Mouse (Mus musculus): ENCODE measurements around the gene Evi5. TPM values are rescaled to one million over a fixed set of nuclear protein-coding genes. Genes with fewer than 3 reads are reported as not detected.
"Not testable (repeated sequence)": the region's sequence is repeated elsewhere in the genome, so short reads cannot be mapped to it uniquely, and the experiment has no call there.

Gene Evi5
- polyA plus RNA-seq, 1 experiment: 15.9 TPM

GRCm38 (mm10) chr5:107891515-107891914, 16.6 kb upstream of the Evi5 start:
- not testable (repeated sequence) for H3K4me1 ChIP-seq (ENCODE audit: control insufficient read depth, insufficient read depth, insufficient read length, low read length); H3K27ac ChIP-seq (replicated peaks; ENCODE audit: low read depth, low read length); H3K4me3 ChIP-seq (ENCODE audit: insufficient read depth, low read depth, low read length)

GRCm38 (mm10) chr5:107889994-107890888, 15.3 kb upstream of the Evi5 start:
- H3K27ac ChIP-seq (replicated peaks; ENCODE audit: low read depth, low read length): no peak overlapping the region
- no peaks in the 10 kb centered on the region for H3K4me1 ChIP-seq (ENCODE audit: control insufficient read depth, insufficient read depth, insufficient read length, low read length)
- H3K4me3 ChIP-seq (ENCODE audit: insufficient read depth, low read depth, low read length): no peak overlapping the region

- no peak overlapping the region for H3K4me3 ChIP-seq (ENCODE audit: insufficient read depth, low read depth, low read length)
- H3K27ac ChIP-seq (replicated peaks; ENCODE audit: low read depth, low read length): no peak overlapping the region
- no peaks in the 10 kb centered on the region for H3K4me1 ChIP-seq (ENCODE audit: control insufficient read depth, insufficient read depth, insufficient read length, low read length)
These were observed 5.8 kb upstream of the Evi5 start for GRCm38 (mm10) chr5:107880710-107881109.

- Histone ChIP-seq H3K27ac (replicated peaks; ENCODE audit: low read depth, low read length) (no peak overlapping the region), H3K4me3 (ENCODE audit: insufficient read depth, low read depth, low read length) (no peak overlapping the region), H3K4me1 (ENCODE audit: control insufficient read depth, insufficient read depth, insufficient read length, low read length) (no peaks in the 10 kb centered on the region)
These were observed 2.1 kb upstream of the Evi5 start for GRCm38 (mm10) chr5:107877053-107877452.

GRCm38 (mm10) chr5:107875261-107875611, 329 bp upstream of the Evi5 start:
- no peak overlapping the region for H3K4me3 ChIP-seq (ENCODE audit: insufficient read depth, low read depth, low read length)
- no peak overlapping the region for H3K27ac ChIP-seq (replicated peaks; ENCODE audit: low read depth, low read length)
- H3K4me1 ChIP-seq (ENCODE audit: control insufficient read depth, insufficient read depth, insufficient read length, low read length): no peaks in the 10 kb centered on the region

- no peak overlapping the region for H3K27ac ChIP-seq (replicated peaks; ENCODE audit: low read depth, low read length)
These were observed 1.0 kb downstream of the Evi5 start for GRCm38 (mm10) chr5:107873886-107874302.

GRCm38 (mm10) chr5:107873330-107873729, 1.6 kb downstream of the Evi5 start:
- H3K4me1 ChIP-seq (ENCODE audit: control insufficient read depth, insufficient read depth, insufficient read length, low read length): no peaks in the 10 kb centered on the region
- no peak overlapping the region for H3K4me3 ChIP-seq (ENCODE audit: insufficient read depth, low read depth, low read length)
- H3K27ac ChIP-seq (replicated peaks; ENCODE audit: low read depth, low read length): no peak overlapping the region

More at GRCm38 (mm10) chr5:107873886-107874302, 1.0 kb downstream of the Evi5 start:
- Histone ChIP-seq H3K4me3 (ENCODE audit: insufficient read depth, low read depth, low read length) (no peak overlapping the region), H3K4me1 (ENCODE audit: control insufficient read depth, insufficient read depth, insufficient read length, low read length) (no peaks in the 10 kb centered on the region)

GRCm38 (mm10) chr5:107869701-107870100, 5.2 kb downstream of the Evi5 start:
- Histone ChIP-seq H3K27ac (replicated peaks; ENCODE audit: low read depth, low read length) (no peak overlapping the region), H3K4me1 (ENCODE audit: control insufficient read depth, insufficient read depth, insufficient read length, low read length) (0 out of 2 replicates have a peak, but pooled peaks cover 3% of the 10 kb centered on the region), H3K4me3 (ENCODE audit: insufficient read depth, low read depth, low read length) (no peak overlapping the region)

- Histone ChIP-seq H3K27ac (replicated peaks; ENCODE audit: low read depth, low read length) (peak overlapping the region; percentile 48; the same call in 1 of the 2 replicates), H3K4me3 (ENCODE audit: insufficient read depth, low read depth, low read length) (peak overlapping the region; percentile 69), H3K4me1 (ENCODE audit: control insufficient read depth, insufficient read depth, insufficient read length, low read length) (0 out of 2 replicates have a peak, but pooled peaks cover 3% of the 10 kb centered on the region)
These were observed 5.9 kb downstream of the Evi5 start for GRCm38 (mm10) chr5:107868905-107869424.

GRCm38 (mm10) chr5:107867970-107868904, 6.7 kb downstream of the Evi5 start:
- Histone ChIP-seq H3K4me1 (ENCODE audit: control insufficient read depth, insufficient read depth, insufficient read length, low read length) (0 out of 2 replicates have a peak, but pooled peaks cover 3% of the 10 kb centered on the region), H3K27ac (replicated peaks; ENCODE audit: low read depth, low read length) (peak overlapping the region; percentile 48; the same call in 1 of the 2 replicates), H3K4me3 (ENCODE audit: insufficient read depth, low read depth, low read length) (peak overlapping the region; percentile 69)

GRCm38 (mm10) chr5:107866127-107867126, 8.5 kb downstream of the Evi5 start:
- Histone ChIP-seq H3K27ac (replicated peaks; ENCODE audit: low read depth, low read length) (no peak overlapping the region), H3K4me3 (ENCODE audit: insufficient read depth, low read depth, low read length) (no peak overlapping the region), H3K4me1 (ENCODE audit: control insufficient read depth, insufficient read depth, insufficient read length, low read length) (peaks cover 3% of the 10 kb centered on the region; the same call in 1 of the 2 replicates)

GRCm38 (mm10) chr5:107863971-107864370, 10.9 kb downstream of the Evi5 start:
- no peak overlapping the region for H3K27ac ChIP-seq (replicated peaks; ENCODE audit: low read depth, low read length)
- H3K4me3 ChIP-seq (ENCODE audit: insufficient read depth, low read depth, low read length): no peak overlapping the region
- H3K4me1 ChIP-seq (ENCODE audit: control insufficient read depth, insufficient read depth, insufficient read length, low read length): peaks cover 3% of the 10 kb centered on the region; the same call in 1 of the 2 replicates

GRCm38 (mm10) chr5:107858963-107859362, 15.9 kb downstream of the Evi5 start:
- Histone ChIP-seq H3K4me3 (ENCODE audit: insufficient read depth, low read depth, low read length) (no peak overlapping the region), H3K27ac (replicated peaks; ENCODE audit: low read depth, low read length) (no peak overlapping the region), H3K4me1 (ENCODE audit: control insufficient read depth, insufficient read depth, insufficient read length, low read length) (peaks cover 4% of the 10 kb centered on the region)

- Histone ChIP-seq H3K27ac (replicated peaks; ENCODE audit: low read depth, low read length) (no peak overlapping the region), H3K4me3 (ENCODE audit: insufficient read depth, low read depth, low read length) (no peak overlapping the region), H3K4me1 (ENCODE audit: control insufficient read depth, insufficient read depth, insufficient read length, low read length) (peaks cover 8% of the 10 kb centered on the region)
These were observed 19.4 kb downstream of the Evi5 start for GRCm38 (mm10) chr5:107855546-107855945.
